Mouse (Mus musculus) kidney, adult 2 months (tissue): ENCODE measurements at regions not wholly inside any gene's neighbourhood (a gene's known extent, or its start where the extent isn't known, plus 50 kb on each side); places are given as distances from the start of the nearest gene placed in this dataset.

Experiments
- CTCF ChIP-seq: fragments of 200-500 bp; conservative IDR thresholded peaks from 2 replicates; pipeline ENCODE4 v1.5.1; 2011; ENCODE audit warnings: low read depth, mild to moderate bottlenecking, control low read depth, low read length, moderate library complexity, mixed read lengths; ENCODE audit not compliant: insufficient read depth, insufficient read length
- POLR2A ChIP-seq: fragments of 200-500 bp; IDR thresholded peaks from one replicate; pipeline ENCODE4 v1.6.1; 2011; ENCODE audit warnings: low read depth, low read length, control low read depth

DNA sequence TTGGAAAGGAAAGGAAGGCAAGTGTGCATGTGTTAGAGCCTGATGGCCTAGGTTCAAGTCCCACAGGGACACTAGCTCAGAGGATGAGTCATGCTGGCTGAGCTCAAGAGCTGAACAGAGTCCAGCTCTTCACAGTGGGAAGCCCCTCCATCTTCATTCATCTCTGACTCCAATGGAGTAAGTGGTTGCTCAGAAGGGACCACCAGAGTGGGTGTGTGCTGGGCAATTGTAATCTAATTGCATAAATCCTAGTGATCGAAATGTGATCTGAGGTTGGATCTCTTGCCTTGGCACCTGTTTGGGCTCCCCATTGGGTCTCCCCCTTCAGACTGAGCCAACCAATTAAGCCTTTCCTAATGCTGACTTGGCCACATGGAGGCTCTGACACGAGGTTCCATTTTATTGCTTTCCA, 359.5 kb downstream of the Rab28 start:
- TF ChIP-seq CTCF = no peak
- TF ChIP-seq POLR2A = no peak
